Mouse (Mus musculus) layer of hippocampus, adult 2 months (tissue): ENCODE results near the gene Bag5. TPM values are rescaled to one million over a fixed set of nuclear protein-coding genes. Genes with fewer than 3 reads are reported as not detected.

Experiments
- DNase-seq, 2 experiments: peaks; one replicate each; pipeline ENCODE4 v3.0.0; 2022; ENCODE audit warnings: low spot score in 2 of 2
- H3K27ac ChIP-seq: fragments of 200-600 bp; 2 replicates; pipeline ENCODE4 v1.8.1; 2022
- H3K4me3 ChIP-seq: fragments of 200-600 bp; 2 replicates; pipeline ENCODE4 v1.8.1; 2022; ENCODE audit warnings: mild to moderate bottlenecking
- CTCF ChIP-seq: fragments of 200-600 bp; conservative IDR thresholded peaks from 2 replicates; pipeline ENCODE4 v1.8.1; 2022; ENCODE audit warnings: antibody characterized with exemption, mild to moderate bottlenecking, moderate library complexity
- total RNA-seq, 2 experiments: library from RNA; stranded (reverse); gene quantifications; 2 replicates each; pipeline ENCODE4 v1.2.3; 2021

Bag5 gene
- total RNA-seq, 2 experiments from 2014 or later: 50.6 to 50.9 TPM

DNA sequence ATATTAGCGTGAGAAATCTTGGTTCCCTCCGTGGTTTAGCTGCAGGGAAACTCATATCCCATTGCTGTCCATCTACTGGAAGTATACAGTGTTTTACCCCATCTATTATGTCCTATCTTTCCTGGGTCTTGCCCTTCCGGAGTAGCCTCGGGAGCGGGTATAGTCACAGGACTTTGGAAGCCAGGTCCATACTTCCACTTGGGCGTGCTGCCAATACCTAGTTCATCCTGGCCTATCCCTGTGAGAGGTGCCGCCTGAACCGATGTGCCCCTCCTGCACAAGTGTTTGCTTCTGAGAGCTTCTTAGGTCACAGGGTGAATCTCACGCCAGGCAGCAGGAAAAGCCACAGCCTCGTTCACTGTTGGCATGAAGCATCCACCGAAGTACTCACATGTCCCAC lies 23.6 kb downstream of the Bag5 start:
- H3K27ac ChIP-seq: peak overlapping the region; percentile 7; the same call in 1 of the 2 replicates
- no peak for TF ChIP-seq CTCF
- no peak overlapping the region for H3K4me3 ChIP-seq
- DNase-seq: no peak

DNA sequence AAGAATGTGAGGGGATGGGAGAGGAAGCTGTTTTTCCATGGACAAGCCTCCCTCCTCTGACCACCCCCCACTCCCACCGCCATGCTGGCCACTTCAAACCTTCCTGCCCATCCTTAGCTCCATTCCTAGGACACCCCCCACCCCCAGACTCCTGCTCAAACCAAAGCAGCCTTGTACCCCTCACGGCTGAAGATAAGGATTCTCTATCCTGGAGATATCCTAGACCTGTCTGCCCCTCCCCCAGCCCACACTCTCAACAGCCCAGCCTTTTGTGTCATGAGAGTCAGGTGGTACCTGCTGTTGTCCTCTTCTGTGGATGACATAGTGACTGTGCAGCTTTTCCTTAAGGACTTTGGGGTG lies 25.0 kb downstream of the Bag5 start:
- no peak for TF ChIP-seq CTCF
- no peak overlapping the region for H3K4me3 ChIP-seq
- DNase-seq: no peak
- H3K27ac ChIP-seq: peak overlapping the region; percentile 86

DNA sequence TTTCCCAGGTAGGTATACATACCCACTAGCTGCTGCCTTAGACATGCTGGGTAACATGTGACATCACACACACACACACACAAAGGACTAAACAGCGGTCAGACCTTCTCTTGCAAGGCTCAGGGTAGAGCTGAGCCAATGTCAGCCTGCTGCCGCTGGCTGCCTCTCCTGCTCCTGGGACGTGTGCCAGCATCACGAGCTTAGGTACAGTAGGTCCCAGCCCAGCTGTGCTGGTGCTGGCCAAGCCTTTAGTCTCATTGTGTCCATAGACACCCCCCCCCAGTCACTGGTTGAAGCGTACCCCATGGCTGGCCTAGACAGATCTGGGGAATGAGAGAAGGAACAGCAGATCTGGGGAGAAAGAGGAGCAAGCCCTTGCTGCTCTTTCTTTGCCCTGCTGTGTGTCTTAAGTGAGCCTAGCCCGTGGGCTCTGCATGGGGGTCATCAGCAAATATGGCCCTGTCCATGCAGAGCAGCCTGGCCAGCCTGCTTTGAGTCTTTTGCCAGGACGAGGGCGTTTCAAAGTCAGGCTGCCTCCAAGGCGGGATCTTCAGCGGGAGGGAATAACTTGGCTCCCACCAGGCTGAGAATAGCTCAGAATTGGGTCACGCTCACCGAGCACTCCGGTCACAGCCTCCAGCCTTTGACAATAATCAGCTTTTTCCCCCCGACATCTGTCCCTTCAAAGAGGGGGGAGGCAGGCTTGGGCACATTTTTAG lies 25.5 kb downstream of the Bag5 start:
- TF ChIP-seq CTCF: no peak
- H3K27ac ChIP-seq: peak overlapping the region; percentile 86

DNA sequence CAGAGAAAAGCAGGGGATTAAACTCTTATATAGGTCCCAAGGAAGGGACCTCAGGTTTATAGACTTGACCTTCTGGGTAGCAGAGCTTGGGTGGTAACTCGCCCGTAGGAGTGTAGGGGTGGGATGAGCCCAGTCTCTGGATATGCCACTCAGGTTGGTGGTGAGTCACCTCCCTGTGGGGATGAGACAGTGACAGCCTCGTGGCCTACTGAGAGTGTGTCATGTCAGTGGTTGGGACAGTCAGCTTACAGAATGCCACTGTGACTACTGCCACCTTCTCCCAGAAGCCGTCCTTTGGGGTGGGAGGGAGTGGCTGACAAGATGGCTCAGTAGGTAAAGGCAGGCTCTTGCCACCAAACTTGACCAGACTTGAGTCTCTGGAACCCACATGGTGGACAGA lies 26.7 kb downstream of the Bag5 start:
- TF ChIP-seq CTCF: no peak
- peak overlapping the region; percentile 86 for H3K27ac ChIP-seq
- DNase-seq: no peak
- H3K4me3 ChIP-seq: no peak overlapping the region

More for the DNA sequence above, 25.5 kb downstream of the Bag5 start:
- H3K4me3 ChIP-seq: no peak overlapping the region
- peak in 1 of 2 experiments; percentile 60 for DNase-seq

DNA sequence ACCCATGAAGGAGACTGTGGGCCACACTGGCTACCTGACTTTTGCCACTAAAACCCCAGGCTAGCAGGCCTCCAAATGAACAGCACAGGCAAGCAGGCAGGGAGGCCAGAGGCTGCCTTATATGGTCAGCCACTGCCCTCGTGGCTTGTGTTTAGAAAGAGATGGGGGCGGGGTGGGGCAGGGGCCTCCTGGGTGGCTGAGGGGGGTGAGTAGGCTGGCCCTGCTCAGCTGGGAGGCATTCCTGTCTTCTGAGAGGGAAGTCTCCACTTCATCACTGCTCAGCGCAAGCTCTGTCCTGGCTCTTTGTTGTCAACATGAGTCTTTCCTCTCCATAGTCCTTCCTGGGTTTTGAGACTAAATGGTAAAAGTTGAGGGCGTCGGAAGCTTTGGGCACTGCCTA lies 30.3 kb downstream of the Bag5 start:
- peak overlapping the region; percentile 85 for H3K27ac ChIP-seq
- no peak for DNase-seq
- H3K4me3 ChIP-seq: no peak overlapping the region
- no peak for TF ChIP-seq CTCF

DNA sequence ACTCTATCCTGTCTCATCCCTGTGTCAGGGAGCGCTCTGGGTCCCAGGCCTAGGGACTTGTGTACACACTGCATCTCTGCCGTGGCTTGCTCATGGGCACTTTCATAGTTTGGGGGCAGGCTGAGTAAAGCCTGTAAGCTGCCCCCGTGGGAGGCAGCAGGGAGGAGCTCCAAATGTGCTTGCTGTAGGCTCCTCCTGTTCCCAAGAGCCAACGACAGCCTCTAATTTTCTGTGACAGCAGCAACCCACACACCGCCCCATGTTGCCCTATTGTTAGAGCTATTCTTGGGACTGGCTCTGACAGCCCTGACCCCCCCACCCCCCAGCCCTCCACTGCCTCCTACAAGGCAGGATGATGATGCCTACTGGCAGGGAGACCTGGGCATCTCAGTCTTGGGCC lies 31.1 kb downstream of the Bag5 start:
- no peak for TF ChIP-seq CTCF
- Histone ChIP-seq H3K27ac (peak overlapping the region; percentile 85), H3K4me3 (peak overlapping the region; percentile 26; the same call in 1 of the 2 replicates)
- DNase-seq: no peak

DNA sequence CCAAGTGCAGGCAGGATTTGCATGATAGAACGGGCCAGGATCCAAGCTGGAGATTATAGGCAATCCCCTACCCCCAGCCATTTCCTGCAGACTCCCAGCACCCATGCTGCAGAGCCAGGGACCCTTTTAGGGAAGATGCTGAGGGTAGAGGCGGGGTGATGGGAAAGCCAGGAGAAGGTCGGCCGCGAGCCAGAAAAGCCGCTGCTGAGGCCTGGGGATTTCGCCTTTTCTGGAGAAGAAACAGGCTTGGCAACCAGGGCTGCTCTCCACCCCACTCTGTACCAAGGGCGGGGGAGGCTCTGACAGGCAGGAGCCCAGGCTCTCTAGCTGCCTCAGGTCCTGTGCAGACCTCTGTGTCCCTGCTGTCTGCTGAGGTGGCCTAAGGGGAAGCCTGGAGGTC lies 31.8 kb downstream of the Bag5 start:
- no peak for TF ChIP-seq CTCF
- DNase-seq: no peak

DNA sequence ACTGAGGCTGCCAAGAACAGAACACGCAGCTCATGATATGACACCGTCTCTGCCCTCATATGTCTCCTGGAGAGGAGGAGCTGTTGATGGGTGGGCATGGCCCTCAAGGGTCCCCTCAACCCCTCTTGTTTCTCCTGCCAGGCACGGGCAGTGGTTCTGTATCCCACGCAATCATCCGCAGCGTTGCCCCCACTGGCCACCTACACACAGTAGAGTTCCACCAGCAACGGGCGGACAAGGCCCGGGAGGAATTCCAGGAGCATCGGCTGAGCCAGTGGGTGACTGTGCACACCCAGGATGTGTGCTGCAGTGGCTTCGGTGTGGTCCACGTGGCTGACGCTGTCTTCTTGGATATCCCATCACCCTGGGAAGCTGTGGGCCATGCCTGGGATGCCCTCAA lies 32.4 kb downstream of the Bag5 start:
- no peak overlapping the region for H3K4me3 ChIP-seq
- DNase-seq: no peak
- no peak for TF ChIP-seq CTCF

More for the DNA sequence above, 31.8 kb downstream of the Bag5 start:
- peak overlapping the region; percentile 26; the same call in 1 of the 2 replicates for H3K4me3 ChIP-seq
- peak overlapping the region; percentile 85 for H3K27ac ChIP-seq

DNA sequence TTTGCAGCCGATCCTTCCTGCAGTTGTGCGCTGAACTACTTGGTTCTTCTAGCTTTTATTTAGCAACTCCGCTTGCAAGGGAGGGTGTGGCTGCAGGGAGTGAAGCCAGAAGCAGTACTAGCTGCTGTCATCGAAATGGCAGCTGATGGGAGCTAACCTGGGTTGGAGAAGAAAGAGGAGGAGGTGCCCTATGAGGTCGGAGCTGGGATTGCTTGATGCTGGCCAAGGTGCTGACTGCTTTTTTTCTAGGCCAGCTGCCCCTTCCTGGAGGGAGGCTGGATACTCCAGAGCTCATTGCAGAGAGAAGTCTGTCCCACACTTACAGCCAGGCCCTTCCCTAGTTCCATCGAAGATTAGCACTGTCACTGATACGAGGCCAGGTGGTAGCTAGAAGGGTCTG lies 34.1 kb downstream of the Bag5 start:
- peak overlapping the region; percentile 94 for H3K4me3 ChIP-seq
- no peak for TF ChIP-seq CTCF
- H3K27ac ChIP-seq: no peak overlapping the region
- DNase-seq: no peak

More for the DNA sequence above, 32.4 kb downstream of the Bag5 start:
- H3K27ac ChIP-seq: peak overlapping the region; percentile 85

DNA sequence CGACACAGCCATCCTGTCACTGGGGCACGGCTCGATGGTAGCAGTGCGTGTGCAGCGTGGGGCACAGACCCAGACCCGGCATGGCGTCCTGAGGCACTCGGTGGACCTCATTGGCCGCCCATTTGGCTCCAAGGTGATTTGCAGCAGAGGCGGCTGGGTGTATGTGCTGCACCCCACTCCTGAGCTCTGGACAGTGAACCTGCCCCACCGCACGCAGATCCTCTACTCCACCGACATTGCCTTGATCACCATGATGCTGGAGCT lies 34.5 kb downstream of the Bag5 start:
- Histone ChIP-seq H3K27ac (peak overlapping the region; percentile 100; the same call in 1 of the 2 replicates), H3K4me3 (peak overlapping the region; percentile 94)
- DNase-seq: no peak
- no peak for TF ChIP-seq CTCF

DNA sequence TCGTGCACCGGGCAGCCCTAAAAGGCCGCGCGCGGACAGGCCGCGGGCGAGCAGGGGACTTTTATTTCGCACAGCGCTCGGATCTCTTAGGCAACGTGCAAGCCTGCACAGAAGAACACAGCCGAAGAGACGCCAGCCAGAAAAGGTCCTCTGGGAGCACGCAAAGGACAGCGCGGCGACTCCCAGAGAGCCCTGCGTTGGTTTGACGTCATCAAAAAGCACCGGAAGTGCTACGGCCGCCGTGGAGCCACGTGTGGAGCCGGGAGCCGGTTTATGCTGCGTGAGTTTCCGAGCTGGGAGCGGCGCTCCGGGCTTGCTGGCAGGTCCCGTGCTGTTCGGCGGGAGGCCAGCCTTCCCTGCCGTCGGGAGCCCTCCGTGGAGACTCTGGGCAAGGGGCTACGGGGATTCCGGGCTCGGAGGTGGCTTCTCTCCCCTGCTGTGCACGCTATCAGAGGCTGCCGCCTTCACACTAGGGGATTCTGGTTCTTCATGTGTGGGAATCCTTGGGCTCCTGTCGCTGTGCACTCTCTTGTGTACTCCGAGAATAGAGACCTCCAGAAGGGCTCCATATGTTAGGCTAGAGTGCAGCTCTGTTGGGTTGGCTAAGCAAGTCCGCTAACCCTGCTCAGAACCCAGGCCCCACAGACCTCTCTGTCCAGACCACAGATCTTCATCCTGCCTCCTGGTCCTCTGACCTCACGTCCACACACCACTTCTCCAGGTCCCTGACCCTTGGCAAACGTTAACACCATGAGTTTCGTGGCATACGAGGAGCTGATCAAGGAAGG lies 35.0 kb downstream of the Bag5 start, which contains the start of gene Trmt61a:
Gene Trmt61a (plus strand): TSS at position 224 of the 788 bp plus-strand sequence.
- Histone ChIP-seq H3K27ac (peak within 1 kb of the TSS; percentile 100), H3K4me3 (peak within 1 kb of the TSS; percentile 94)
- DNase-seq: peak; percentile 86 to 90
- TF ChIP-seq CTCF: no peak

DNA sequence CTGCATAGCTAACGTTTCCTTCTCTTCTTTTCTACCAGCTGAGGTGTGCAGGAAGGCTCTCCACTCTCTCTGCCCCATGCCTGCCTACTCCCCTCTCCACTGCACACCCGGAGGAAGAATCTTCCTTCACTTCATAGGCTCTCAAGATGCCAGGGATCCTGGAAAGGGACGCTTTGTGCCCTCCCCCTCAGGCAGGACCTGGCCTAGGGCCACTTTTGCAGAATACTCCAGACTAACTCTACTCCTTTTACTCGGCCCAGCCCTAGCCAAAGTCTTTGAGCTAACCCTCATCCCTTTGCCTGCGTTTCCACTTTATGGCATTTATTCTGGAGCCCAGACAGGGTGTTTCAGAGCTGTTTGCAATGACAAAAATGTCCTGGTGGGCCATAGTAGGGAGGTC lies 35.6 kb downstream of the Bag5 start:
- TF ChIP-seq CTCF: no peak
- H3K27ac ChIP-seq: peak overlapping the region; percentile 100
- peak overlapping the region; percentile 94 for H3K4me3 ChIP-seq
- no peak for DNase-seq

DNA sequence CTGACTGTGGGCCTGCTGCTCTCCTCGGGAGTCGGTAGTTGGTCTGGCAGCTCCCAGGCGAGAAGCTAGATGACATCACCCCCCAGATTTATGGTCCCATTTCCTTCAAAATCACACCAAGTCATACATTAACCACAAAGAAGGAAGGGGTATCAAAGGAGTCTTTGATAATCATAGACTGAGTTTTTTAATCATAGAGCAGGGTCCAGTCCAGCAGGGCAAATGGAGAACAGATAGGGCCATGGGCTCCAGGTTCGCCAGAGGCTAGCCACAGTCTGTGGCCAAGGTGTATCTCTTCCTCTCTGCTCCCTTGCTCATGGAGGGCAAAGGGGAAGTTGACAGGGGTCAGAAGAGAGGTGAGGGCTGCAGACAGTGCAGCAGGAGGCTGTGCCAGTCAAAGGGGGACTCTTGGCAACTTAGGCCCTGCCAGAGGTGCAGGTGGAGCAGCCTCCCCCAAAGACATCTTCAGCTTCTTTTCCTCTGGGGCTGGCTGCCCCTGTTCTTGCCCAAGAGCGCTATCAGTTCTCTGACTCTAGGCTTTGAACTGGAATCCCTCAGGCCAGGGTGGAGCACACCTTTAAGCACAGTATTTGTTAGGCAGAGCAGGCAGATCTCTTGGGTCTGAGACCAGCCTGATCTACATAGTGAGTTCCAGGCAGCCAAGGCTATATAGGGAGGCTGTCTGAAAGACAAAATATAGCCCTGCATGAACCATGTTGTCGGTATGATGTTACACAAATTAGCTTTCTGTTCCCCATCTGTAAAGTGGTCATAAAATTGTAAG lies 37.1 kb downstream of the Bag5 start:
- TF ChIP-seq CTCF: no peak
- Histone ChIP-seq H3K27ac (0 out of 2 replicates have a peak overlapping the region, but pooled peaks have one; percentile 36), H3K4me3 (no peak overlapping the region)
- DNase-seq: no peak
